Mouse (Mus musculus) cerebellum, adult 2 months (tissue): ENCODE measurements around the gene Vwa5b1.

ENCODE experiments used
- CTCF ChIP-seq: fragments of 200-500 bp; IDR thresholded peaks from 2 replicates; pipeline ENCODE4 v1.5.1; 2011; ENCODE audit warnings: low read depth, mild to moderate bottlenecking, control low read depth, low read length, moderate library complexity, borderline replicate concordance; ENCODE audit not compliant: insufficient read depth
- POLR2A ChIP-seq: fragments of 200-500 bp; IDR thresholded peaks from 2 replicates; pipeline ENCODE4 v1.6.1; 2011; ENCODE audit warnings: low read length, control low read depth, borderline replicate concordance; ENCODE audit not compliant: insufficient read depth

DNA sequence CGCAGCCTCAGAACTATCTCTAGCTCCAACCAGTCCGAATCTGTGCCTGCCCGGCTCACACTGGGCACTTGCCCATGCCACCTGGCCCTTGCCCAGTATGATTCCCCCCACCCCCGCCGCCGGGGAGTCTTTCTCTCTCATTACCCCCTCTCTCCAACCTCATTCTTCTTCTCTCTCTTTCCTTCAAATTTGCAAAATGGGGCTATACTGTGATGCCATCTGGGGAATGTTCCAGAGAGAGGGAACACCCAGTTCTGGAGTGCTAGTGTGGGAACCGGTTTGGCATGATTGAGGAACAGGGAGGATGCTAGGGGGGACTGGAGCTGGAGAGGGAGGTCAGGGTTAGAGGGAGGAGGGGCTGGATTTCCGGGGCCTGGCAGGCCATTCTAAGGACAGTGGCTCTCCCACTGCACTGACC, 82.2 kb downstream of the Vwa5b1 start:
- no peak for TF ChIP-seq CTCF
- no peak for TF ChIP-seq POLR2A
